Mouse (Mus musculus) WW6 (cell line): ENCODE data around the gene Pes1.
"Not testable (repeated sequence)": the region's sequence is repeated elsewhere in the genome, so short reads cannot be mapped to it uniquely, and the experiment has no call there.

Experiments
- DNase-seq: peaks from one replicate; pipeline ENCODE4 v3.0.0-alpha.2; 2013; ENCODE audit warnings: low read depth, low spot score

Pes1 gene

DNA sequence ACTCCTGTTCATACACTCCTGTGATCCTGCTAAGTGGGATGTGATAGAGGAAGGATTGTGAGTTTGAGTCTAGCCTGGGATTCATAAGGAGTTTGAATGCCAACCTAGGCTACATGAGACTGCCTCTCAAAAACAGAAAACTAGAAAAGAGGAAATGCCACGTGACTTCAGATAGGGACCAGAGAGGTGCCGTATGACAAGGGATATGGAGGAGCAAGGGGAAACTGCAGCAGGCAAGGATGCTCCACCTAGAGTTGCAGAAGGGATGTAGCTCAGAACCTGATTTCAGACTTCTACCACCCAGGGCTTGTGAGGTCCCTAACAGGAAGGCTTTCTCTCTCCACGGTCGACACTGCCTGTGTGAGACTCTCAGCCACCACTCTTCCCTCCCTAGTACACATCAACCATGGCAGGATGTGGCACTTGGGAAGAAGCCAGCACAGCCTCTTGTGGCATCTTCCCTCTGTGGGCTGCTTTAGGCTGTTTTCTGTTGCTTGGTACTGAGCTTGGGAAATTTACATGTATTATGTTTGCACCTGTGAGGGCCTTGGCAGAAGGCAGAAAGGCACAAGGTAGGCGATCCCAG, 41.5 kb downstream of the Pes1 start:
- DNase-seq = no peak

- DNase-seq = no peak
Measured at GRCm38 (mm10) chr11:4006462-4006861, 42.7 kb downstream of the Pes1 start.

DNA sequence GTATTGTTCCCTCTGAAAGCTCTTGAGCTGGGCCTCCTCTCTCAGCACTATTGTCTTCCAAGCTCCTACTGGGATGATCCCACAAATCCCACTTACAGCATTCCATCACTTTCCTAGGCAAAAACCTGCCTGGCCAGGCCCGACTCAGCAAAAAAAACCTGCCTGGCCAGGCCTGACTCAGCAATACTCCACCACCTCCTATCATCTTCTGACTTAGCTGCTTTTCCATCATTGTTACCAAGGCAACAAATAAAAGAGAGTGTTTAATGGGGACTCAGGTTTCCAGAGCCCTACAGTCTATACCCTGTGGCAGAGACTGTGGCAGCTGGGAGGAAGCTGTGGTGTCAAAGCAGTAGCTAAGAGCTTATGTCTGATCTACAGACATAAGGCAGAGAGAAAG, 48.8 kb downstream of the Pes1 start:
- no peak for DNase-seq

DNA sequence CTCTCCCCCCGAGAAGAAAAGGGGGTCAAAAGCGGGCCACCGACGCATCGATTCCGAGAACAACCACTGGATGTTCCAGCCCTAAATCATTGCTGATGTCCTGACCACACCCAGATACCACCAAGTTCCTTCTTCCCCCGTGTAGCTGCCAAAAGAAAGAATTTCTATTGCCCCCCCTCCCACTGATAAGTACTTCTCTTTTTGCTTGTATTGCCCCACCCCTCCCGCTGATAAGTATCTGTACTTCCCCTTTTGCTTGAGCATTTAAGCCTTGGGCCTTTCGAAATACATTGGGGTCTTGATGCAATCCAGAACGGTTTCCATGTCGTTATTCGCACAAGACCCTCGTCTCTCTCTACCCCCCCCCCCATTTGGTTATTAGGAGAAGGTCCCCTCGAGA, 52.0 kb downstream of the Pes1 start:
- not testable (repeated sequence) for DNase-seq

DNA sequence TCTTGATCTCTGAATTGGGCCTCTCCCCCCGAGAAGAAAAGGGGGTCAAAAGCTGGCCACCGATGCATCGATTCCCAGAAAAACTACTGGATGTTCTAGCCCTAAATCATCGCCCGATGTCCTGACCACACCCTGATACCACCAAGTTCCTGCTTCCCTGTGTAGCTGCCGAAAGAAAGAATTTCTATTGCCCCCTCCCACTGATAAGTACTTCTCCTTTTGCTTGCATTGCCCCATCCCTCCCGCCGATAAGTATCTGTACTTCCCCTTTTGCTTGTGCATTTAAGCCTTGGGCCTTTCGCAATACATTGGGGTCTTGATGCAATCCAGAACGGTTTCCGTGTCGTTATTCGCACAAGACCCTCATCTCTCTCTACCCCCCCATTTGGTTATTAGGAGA, 58.3 kb downstream of the Pes1 start:
- DNase-seq = not testable (repeated sequence)

DNA sequence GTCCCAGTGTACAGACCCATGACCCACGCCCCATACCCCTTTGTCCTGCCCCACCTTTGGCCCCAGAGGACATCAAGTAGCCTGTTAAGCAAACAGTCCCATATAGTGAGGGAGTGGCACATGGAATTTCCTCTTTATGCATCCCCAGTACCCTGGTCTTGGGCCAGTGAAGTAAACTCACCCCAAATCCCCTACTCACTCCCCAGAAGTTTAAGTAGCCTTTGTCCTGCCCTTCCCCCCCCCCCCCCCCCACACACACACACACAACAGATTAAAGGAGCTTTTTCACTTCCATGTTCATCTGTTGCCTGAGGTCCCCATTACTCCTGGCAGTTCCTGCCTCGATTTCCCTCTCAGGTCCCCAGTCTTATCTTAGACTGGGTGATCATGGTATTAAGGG, 59.5 kb downstream of the Pes1 start:
- DNase-seq = no peak

DNA sequence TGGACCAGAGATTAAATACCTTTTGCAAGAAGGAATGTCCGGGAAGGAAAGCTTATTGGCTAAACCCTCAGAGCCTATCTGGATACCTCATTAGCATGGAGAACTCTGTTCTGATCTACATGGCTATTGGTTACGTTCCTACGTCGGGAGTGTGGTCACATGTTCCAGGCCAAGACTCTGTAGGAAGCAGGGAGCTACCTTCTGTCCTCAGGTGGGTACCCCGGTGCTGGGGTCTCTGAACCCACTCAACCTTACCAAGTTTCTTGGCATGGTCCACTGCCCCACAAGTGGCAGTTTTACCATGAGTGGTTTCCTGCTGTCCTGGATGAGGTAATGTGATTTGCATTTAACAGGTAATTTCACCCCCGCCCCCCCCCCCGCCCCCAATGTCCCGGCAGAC, 63.3 kb downstream of the Pes1 start:
- no peak for DNase-seq

DNA sequence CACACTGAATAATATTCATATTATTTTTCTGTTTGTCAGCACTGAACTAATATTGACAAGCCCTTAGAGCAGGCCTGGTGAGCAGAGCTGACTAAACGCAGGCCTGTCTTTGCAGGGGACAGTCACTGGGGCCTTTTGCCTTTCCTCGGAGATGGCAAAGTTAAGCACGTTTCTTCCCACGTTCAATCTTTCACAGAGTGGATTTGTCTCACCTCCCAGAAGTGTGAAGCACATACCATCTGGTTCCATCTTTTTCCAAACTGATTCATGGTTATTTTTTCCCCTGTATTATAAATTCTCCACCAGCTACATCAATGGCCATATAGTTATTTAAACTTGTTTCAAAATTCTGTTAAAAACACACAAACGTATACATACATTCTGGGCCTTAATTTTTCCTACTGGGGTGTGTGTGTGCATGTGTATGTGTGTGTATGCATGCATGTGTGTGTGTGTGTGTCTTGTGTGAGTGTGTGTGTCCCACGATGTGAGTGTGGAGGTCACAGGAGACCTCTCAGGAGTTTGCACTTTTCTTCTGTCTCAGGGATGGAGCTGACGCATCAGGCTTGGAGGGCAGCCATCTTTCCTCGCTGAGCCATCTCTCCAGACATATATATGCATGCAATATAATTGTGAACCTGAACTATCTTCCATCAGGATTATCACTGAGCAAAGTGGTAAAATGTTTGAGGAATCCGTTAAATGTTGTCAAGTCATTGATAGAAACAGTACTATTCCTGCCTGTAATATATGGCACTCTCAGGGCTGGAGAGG, 64.0 kb downstream of the Pes1 start:
- DNase-seq = no peak

- no peak for DNase-seq
Measured at GRCm38 (mm10) chr11:4029343-4029742, 65.6 kb downstream of the Pes1 start.
